Mouse (Mus musculus) c-Kit-positive CD71-negative TER-119-negative erythroid progenitor cells, embryonic 14.5 days (primary cell): ENCODE data around the gene Cacng4.

Source experiments
- DNase-seq: peaks from one replicate; pipeline ENCODE4 v3.0.0-alpha.2; 2013; ENCODE audit warnings: low read depth

Cacng4 gene

DNA sequence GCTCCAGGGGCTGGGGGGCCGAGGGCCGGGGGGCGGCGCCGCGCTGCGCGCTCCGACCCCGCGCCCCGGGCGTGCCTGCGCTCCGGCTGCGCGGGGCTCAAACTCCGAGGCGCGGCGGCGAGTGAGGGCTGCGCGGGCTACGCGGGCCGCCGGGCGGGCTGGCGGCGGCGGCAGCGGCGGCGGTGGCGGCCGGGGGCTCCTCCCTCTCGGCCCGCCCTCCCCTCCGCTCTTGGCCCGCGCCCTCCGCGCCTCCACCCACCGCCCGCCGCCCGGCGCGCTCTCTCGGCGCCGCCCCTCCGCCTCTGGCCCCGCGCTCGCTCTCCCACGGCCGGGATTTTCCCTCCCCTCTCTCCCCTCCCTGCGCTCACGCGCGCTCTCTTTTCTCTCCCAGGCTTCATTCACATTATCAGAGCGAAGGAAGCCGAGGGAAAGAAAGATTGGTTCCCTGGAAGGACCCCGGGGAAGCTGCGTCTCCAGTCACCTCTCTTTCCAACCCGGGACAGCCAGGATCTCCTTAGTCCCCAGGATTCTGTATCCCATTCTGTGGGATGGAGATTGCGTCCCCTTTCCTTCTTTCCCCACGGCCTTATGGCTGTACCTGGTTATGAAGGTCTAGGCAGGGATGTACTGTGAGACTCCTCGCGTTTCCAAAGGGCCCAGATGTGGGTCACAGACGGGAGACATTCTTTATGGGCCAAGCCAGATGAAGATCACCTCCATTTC lies at the start of gene Cacng4:
Gene Cacng4, minus strand, starts transcription at position 11 of the 723 bp plus-strand sequence.
- DNase-seq = no peak

DNA sequence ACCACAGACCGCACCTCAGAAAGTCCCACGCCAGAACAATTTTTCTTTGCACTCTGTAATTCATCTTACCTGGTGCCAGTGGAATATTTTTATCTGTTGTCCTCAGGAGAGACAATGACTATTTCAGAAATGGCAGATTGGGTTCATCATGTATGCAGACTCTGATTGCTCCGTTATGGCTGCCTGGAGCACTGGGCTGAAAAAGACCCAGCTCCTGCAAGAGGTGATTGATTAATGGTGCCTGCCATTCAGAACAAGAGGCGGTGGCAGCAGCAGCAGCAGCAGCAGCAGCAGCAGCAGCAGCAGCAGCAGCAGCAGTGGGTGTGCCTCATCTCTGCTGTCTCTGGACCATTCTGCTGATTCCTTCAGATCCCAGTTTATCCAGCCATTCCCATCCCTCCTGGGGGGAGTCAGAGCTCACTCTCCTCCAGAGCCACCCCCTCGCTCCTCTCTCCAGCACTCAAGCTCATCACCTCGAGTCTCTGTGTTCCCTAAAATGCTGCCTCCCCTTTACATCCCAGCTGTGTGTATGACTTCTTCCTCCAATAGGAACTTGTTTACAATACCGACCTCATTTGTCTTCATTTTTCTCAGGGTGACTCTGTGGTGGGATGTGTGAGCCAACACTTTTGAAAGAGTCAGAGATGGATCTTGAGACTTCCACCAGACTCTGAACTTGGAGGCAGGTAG lies 39.1 kb upstream of the Cacng4 start:
- no peak for DNase-seq

DNA sequence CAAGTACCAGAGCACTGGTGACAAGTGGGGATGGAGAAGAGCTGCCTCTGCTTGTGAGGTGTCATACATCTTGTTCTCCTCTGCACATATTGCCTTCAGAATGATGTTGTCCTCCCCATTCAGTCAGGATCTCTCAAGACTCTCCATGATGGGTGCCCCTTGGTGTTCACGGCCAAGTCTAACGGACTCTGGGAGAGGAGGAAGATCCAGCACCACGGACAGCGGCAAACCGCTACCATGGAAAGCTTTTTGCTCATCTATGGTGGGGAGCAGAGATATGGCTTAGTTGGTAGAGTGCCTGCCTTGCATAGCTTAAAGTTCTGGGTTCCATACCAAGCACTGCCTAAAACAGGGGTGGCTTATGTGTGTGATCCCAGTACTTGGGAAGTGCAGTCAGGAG lies 22.8 kb upstream of the Cacng4 start:
- DNase-seq = no peak

DNA sequence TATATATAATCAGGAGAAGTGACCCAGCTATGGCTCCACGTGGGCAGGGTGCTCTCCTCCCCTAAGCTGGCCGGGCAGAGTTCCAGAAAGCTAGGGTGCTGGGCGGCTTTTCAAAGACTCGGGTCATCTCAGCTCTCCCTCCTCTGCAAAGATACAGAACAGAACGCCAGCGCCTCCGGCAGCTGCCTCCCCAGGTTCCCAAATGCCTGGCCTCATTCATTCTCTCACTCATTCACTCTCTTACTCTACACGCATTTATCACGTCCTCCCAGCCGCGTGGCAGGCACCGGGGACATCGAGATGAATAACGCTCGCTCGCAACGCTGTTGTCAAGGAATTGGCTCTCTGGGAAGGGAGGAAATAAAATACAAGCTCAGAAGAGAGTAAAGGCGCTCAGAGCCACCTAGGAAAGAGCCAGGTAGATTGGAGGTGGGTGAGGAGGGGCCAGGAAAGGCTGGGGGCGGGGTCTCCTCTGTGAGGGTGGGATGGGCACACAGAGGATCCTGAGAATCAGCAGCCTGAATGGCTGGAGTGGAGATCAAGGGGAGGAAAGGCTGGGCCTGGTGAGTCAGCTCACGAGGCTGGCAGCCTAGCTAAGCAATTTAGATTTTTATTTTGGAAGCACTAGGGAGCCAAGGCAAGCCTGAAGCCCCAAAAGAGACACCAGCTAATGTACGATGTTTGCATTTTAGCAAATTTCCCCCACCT lies 18.7 kb upstream of the Cacng4 start:
- DNase-seq = no peak

DNA sequence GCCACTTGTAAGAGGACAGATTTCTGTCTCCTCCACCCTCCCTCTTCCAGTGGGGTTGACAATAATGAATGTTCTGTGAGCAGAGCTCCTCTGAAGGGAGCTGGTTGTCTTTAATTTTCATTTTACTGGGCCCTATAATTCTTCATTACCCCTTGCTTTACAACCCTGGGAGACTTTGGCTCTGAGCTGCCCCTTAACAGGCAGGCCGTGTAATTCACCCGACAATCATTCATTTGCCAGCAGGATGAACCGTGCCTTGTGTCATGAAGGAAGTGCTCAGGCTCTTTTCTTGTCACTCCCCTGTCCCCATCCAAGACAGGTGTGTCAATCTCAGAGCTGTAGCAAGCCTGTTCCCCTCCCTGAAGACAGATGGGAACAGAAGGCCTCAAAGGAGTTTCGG lies 18.1 kb upstream of the Cacng4 start:
- no peak for DNase-seq

DNA sequence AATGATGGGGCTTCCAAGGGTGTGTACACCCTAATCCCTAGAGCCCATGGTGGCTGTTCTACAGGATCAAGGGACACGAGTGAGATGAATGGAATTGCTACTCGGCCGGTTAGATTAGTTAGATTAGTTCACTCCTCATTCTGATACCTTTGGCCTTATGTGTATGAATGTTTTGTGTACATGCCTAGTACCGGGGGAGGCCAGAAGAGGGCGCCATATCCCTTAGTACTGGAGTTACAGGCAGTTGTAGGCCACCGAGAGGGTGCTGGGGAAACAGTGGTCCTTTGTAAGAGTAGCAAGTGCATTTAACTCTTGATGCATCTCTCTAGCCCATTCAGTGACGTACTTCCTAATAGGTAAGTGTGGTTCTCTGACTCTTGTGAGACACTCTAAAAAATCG lies 14.2 kb upstream of the Cacng4 start:
- DNase-seq = no peak

DNA sequence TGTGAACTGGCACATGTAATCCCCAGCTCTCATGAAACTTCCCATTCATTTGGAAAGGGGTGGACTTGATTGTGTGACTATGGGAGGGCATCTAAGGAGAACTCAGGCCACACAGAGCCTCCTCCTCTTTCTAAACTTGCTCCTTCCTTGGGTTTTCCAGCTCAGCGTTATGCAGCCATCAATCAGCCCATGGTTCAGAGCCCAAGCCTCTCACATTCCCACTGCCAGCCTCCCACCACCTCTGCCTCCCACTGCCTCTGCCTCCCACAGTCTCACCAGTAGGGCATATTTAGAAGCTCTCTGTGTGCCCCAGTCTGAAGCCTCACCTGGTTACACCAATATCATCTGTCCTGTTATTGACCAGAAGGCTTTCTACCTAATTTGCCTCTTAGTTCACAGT lies 11.7 kb upstream of the Cacng4 start:
- no peak for DNase-seq

DNA sequence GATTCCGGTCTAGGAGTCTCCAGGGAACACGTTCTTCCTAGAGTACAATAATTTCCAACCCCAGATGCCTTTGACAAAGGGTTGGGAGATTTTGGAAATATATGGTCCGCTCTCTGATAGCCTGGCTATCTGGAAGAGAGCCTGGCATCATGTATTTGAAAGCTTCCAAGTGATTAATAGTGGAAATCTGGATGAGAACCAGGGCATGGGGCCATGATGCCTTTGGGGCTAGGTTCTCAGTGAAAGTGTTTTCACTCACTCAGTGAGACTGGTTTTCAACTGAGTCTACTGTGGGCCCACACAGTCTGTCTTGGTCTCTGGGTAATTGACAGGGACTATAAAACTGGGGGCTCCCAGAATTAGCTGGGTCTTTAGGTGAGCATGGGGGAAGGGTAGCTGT lies 7.6 kb upstream of the Cacng4 start:
- no peak for DNase-seq

DNA sequence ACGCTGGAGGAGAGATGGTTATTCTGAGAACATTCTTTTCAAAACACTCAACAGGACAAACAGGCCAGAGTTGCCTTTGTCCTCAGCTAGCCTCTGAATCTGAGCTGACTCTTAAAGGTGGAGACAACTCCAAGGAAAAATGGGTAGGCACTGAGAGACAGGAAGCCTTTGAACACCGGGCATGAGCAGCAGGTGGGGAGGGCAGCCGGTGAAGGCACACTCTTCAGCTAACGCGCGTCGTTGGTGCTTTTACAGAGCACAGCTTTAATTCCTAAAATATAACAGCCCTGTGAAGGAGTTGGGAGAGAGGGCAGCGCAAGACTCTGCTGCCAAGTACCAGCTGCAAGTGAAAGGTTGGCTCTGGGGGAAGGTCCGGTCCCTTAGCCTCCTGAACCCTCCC lies 5.0 kb upstream of the Cacng4 start:
- no peak for DNase-seq

DNA sequence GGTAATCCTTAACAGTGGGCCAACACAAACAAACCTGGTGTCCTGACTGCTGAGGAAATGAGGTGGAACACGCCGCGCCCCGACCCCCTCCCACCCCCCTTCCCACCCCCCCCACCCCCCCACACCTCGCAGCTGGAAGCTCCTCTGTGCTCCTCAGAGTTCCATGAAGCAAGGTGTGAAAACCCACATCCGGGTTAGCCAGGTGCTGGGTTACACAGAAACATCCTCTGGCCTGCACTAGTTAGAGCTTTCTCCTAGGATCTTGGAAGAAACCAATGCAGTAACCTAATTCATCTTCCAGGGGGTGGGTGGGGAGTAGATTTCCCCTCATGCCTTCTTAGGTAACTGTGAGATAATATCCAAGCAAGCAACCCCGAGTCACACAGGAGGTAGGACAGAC lies 2.0 kb upstream of the Cacng4 start:
- DNase-seq = no peak

DNA sequence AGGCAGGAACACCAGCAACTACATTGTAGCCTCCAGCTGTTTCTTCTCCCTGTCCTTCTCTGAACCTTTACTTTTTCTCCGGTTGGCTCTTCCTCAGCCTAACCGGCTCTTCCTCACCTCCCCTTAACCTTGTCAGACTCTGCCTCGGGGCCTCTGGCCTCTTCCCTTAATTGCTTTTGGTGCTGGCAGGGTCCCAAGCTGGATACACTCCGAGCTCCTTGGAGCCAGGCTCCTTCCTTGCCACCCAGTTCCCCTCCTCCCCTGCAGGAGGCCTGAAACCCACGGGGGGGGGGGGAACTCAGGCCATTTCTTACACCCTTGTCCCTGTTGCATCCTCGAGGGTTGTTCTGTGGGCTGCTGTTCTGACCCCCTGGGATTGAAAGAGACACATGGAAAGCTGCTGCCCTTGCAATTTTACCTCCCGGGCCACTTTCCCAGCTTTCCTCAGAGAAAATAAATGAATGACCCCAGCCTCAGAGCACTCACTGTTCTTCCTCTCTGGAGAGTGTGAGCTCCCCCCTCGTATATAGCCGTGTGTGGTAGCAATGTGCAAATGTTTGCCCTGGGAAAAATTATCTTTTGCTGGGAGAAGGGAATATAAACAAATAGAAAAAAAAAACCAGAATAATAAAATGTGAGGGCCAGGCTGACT lies 1.2 kb upstream of the Cacng4 start:
- DNase-seq = no peak

DNA sequence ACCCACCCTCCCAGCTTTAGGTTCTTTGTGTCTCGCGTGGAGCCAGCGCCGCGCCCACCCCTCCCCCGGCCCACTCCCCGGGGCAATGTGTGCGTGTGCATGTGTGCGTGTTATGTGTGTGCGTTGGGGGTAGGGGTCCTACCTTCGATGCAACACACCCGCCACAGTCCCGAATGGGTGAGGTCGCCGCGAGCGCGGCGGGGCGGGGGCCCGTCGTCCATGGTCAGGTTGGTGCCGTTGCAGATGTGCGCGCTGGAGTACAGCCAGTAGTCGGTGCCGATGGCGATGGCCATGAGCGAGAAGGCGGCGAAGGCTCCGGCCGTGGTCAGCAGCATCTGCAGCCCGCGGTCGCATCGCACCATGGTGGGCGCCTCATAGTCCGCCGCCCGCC lies 259 bp downstream of the Cacng4 start:
- no peak for DNase-seq

DNA sequence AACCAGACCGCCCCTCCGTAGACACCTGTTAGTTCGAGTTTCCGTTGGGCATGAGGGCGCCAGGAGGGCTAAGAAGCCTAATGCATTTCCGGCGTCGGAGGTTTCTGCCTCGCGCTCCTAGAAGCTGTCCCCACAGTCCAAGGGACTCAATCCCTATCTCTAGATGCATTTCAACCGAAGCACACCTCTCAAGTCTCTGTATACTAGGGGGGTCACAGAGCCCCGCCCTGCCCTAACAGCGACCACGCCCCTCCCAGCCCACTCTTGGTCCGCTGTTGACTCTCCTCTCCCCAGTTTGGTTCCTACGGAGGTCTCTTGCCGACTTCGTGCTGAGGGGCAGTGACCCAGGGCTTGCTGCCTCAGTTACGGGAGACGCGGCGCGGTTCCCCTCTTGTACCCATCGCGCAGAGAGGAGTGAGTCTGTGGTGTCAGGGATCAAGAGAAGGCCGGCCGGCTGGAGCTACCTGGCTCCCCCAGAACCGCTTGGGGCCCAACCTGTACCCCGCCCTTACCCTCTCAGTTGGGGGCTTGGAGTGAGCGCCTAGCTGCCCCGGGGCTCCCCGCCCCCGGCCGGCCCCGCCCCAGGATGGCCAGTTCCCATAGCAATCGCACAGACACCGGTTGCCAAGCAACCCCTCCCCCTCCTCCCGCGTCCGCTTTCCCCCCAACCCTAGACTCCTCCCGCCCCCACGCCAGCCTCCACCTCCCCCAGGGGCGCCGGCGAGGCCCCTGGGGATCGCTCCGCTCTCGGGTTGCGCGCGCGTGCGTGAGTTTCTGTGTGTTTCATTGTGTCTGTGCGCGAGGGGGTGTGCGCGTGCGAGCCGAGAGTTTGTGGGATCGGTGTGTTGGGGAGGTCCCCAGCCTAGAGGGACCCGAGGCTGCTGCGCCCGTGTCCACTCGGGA lies 906 bp downstream of the Cacng4 start:
- no peak for DNase-seq

DNA sequence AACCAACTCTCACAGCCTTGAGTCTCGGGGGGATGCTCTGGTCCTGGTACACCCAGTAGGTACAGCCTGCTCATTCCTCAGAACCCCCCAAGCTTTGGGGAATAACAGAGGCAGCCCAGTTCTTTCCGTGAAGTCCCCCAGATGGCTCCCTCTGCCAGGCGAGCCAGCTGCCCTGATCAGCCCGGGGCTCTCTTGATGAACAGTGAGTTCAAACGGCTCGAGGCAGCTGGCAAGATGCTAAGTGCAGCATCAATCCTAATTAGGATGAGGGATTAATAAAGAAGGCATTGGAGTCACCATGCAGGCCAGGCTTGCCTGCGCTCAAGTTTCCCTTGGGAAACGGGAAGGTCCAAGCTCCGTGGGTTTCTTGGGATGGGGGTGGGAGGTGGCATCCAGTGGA lies 2.2 kb downstream of the Cacng4 start:
- DNase-seq = no peak

DNA sequence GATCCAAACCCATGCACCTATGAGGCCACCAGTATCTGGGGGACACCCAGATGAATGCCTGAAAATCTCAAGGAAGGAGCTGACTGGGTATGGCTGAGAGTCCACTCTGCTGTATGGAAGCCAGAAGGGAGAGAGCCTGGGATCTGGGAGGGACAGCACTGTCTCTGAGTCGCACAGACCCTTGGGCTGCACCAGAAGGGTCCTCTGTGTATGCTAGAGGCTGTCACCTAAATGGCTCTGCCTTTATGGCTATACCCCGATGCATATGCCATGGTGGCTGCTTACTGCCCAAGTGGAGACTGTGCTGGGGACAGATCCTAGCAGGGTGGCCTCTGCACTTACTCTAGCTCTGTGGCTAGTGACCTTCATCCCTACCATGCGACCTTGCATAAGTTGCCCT lies 8.6 kb downstream of the Cacng4 start:
- no peak for DNase-seq

DNA sequence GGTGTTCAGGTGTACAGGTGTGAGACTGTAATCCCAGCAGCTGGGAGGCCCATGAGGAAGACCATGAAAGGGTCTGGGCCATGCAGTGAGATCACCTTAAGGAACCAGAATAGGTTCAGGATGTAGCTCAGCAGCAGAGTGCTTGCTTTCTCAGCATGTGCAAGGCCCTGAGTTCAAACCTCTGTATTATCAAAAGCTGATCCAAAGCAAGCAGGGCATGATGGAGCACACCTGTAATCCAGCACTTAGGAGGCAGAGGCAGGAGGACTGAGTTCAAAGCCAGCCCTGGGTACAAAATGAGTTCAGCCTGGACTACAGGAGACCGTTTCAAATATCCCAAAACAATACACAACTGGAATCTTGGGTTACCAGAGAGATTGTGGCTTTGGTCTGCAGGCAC lies 9.1 kb downstream of the Cacng4 start:
- no peak for DNase-seq

DNA sequence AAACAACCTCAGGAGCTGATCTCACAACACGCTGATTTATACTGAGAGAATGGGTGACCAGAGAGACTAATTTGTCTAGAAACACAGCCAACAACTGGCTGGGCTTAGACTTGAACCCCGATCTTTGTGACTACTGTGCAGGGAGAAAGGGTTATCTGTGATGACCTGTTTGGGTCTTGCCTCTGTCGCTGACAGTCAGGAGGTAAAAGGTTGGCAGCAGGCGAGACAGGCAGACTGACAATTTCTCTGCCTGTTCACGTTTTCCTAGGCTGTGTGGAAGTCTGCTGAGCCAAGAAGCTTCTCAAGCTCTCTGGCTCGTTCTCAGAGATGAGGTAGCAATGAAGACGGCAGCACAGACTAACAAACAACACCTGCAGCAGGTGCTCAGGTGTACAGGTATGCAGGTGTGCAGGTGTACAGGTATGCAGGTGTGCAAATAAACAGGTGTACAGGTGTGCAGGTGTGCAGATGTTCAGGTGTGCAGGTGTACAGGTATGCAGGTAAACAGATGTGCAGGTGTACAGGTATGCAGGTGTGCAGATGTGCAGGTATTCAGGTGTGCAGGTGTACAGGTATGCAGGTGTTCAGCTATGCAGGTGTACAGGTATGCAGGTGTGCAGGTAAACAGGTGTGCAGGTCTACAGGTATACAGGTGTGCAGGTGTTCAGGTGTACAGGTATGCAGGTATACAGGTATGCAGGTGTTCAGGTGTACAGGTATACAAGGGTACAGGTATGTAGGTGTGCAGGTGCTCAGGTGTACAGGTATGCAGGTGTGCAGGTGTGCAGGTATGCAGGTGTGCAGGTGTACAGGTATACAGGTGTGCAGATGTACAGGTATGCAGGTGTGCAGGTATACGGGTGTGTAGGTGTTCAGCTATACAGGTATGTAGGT lies 10.2 kb downstream of the Cacng4 start:
- DNase-seq = no peak

DNA sequence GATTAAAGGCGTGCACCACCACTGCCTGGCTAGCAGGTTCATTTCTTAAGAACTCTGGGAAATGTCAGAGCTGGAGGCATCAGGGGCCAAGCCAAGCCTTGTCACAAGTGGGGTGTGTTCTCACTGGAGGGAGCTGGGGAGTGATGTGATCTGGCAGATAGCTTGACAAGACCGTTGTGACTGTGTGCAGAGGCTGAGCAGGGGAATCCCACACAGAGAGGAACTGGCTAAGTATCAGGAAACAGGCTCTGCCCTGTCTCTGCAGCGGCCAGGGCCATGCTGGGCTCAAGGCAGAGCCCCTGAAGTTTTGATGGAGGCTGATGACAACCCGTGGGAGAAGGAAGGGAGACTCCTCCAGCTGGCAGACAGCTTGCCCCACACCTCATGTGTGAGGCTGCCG lies 11.8 kb downstream of the Cacng4 start:
- DNase-seq = no peak

DNA sequence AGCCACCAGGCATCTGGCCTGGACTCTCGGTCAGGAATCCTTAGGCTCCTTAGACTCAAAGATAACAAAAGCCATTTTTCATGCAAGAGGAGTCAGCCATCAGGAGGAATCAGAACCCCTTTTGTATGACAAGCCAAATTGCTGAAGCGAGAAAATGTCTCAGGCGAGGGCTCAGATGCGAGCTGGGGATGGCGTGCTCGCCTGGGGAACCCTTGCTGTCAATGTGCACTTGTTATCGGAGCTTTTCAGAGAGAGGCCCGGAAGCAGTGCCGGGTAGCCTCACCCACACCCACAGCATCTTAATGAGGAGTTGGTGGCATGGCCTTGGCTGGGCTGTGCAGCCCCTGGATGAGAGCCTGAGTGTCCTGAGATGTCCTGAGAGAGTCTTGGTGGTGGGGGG lies 15.5 kb downstream of the Cacng4 start:
- DNase-seq = no peak

DNA sequence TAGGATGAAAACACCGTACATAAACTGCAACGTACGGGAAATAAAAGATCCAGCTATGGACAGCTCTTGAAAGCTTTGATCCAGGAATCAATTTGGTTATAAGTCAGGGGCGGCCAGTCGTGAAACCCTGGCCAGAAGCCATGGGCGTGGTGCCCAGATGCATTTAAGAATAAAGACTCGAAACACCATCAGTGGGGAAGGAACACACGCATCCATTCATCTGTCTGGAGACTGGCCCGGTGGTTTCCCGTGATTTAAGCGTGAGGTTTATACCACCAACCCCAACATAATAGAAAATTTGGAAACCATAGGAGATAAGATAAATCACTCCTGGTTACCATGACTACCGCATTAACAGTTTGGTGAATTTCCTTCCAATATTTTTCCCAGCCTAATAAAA lies 16.9 kb downstream of the Cacng4 start:
- no peak for DNase-seq

DNA sequence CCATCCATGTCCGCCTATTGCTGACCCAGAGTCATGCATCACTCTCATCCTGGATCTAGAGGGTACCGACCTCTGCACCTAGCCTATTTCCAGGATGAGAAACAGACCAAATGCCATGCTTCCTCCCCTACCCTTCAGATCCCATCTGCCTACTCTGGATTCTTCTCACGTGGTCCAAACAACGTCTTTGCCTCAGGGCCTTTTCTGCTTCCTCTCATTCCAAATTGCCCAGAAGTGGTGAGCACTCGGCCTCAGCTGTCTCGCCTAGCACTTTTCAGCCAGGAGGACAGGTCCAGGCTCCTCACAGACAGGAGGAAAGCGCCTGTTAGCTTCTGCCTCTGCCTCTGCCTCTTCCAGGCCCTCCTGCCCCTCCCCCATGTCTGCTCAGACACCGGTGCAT lies 21.0 kb downstream of the Cacng4 start:
- DNase-seq = no peak
